Mouse (Mus musculus): ENCODE measurements at regions not wholly inside any gene's neighbourhood (a gene's known extent, or its start where the extent isn't known, plus 50 kb on each side); places are given as distances from the start of the nearest gene placed in this dataset.

DNA sequence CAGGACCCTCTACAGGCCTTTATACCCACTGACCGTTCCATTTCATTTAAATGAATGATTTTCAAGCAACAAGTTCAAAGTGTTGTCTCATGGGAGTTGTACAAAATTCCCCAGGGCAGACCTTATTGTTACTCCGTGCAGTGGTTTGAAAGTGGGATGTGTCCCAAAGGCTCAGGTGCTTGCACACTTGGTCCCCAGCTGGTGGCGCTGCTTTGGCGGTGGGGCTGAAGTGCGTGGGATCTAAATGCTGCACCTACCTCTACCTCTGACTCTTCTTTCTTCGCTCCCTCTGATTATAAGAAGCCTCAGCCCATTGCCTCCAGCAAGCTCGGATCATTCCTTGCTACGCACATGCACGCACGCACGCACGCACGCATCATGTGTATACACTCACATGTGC, 131.0 kb upstream of the Cops8 start:
- no peak for DNase-seq

GRCm38 (mm10) chr1:90475060-90475813, 127.5 kb upstream of the Cops8 start:
- DNase-seq, result no peak

DNA sequence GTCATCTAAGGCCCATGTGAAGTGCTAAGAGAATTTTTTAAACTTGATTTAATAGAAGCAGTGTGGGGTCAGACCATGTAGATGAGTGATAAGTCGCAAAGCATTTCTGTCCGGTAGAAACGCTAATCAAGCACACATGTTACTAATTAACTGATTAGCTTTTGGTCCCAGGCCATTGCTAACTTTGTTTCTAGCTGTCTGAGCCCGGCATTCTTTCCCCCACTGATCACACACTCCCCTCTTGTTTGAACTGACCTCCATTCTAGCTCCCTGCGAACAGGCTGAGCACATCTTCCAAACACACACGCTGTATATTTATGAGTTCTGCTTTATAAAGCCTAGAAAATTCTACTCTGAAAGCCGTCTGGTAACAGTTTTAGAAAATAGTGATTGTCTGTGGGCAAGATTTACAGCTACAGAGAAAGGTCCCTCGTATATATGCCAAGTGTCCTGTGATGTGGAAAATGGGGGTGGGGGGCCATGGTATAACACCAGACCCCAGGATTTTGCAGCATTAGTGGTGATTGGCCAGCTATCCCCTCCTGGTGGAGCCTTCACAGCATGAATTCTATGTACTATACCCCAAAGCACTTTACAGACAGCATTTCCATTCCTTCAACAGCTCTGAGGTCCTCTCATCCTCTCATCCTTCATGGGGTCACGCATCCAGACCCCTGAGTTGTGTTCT, 126.1 kb upstream of the Cops8 start:
- DNase-seq, result no peak

DNA sequence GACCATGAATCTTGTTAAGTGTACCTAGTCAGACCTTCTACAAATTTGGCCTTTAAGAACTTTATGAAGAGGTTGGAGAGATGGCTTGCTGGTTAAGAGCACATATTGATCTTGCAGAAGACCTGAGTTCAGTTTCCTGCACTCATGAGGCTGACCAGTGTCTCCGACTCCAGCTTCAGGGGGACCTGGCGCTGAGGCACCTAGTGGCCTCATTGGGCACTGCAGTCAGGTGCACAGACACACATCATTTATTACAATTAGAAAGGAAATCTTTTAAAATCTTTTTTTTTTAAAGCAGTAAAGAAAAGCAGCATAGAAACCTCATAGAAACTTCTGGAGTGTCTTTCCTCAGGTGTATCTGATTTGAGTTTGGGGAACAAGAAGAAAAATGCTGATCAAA, 123.9 kb upstream of the Cops8 start:
- no peak for DNase-seq

DNA sequence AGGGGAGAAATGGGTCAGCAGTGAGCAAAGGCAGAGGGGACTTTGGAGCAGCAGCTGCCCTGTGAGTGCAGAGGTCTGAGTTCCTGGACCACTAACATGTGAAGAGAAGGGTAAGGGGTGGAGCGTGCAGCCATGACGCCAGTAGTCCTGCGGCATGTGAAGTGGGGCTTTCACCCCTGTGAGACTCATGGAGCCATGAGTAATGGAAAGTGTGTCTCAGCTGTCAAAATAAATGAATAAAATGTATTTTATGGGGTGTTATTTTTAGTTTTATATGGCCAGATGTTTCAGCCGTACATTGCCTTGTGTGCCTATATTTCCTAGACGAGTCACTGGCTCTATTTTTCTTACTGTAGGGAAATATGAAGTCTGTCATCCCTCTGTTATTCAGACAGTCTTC, 121.5 kb upstream of the Cops8 start:
- no peak for DNase-seq

- DNase-seq, result no peak
These were observed 121.1 kb upstream of the Cops8 start for GRCm38 (mm10) chr1:90481708-90482107.

GRCm38 (mm10) chr1:90486349-90486839, 116.4 kb upstream of the Cops8 start:
- no peak for DNase-seq

GRCm38 (mm10) chr1:90487886-90488285, 114.9 kb upstream of the Cops8 start:
- no peak for DNase-seq

GRCm38 (mm10) chr1:90488991-90489390, 113.8 kb upstream of the Cops8 start:
- DNase-seq, result no peak

GRCm38 (mm10) chr1:90490335-90490734, 112.4 kb upstream of the Cops8 start:
- no peak for DNase-seq

DNA sequence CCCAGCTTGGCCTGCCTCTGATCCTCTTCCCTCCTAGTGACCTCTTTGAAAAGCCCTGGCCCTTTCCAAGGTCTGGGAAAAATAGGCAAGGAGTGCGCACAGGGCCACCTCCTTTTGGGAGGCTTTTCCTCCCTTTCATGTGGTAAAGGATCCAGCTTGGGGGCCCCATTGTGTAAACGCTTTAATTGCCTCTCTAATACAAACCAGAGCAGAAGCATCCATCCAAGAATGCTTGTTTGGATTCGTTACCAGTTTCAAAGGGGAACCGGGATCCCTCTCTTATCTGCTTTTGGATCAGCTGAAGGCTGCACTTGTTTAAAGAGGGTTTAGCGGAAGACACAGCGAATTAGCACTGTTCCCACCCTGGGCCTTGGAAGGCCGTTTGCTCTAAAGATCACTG, 109.3 kb upstream of the Cops8 start:
- DNase-seq, result no peak

- no peak for DNase-seq
These were observed 107.6 kb upstream of the Cops8 start for GRCm38 (mm10) chr1:90495174-90495573.

DNA sequence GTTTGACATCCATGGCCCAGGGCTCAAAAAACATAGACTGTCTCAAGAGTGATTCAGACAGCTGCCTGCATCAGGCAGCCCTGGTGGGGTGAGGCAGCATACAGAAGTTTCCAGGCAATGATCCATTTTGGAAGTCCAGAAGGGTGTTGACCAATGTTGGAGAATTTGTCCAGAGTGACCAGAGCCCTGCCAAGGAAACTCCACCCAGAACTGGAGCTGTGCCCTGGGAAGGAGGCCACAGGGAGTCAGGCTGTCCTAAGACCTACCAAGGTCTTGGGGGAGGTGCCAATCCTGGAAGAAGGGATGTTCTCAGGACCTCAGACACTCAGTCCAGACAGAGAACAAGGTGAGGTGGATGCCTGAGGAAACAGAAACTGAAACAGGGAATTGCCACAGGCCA, 105.2 kb upstream of the Cops8 start:
- no peak for DNase-seq

GRCm38 (mm10) chr1:90501373-90501772, 101.4 kb upstream of the Cops8 start:
- DNase-seq, result no peak

GRCm38 (mm10) chr1:90502371-90502770, 100.4 kb upstream of the Cops8 start:
- DNase-seq, result no peak

GRCm38 (mm10) chr1:90502771-90503540, 99.8 kb upstream of the Cops8 start:
- DNase-seq, result no peak

DNA sequence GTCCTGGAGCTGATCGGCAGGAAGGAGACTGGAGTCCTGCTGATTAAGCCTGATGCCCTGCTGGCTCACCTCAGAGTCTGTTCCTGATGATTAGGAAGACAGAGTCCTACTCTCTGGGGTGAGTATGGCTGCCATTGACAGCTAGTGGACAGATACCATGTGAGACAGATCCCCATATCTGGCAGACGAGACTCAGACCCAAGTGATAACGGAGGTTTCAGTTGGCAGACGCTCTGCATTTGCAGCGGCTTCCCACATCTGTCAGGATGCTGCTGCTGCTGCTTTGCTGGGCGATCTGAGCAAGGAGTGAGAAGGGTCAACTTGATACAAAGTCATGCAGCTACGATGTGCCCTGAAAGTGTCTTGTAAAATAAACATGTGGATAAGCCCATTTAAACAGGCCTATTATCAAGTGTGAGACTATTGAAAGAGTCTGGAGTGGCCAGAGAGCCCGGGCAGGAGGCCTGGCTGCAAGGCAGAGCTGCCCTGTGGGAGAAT, 98.1 kb upstream of the Cops8 start:
- no peak for DNase-seq

DNA sequence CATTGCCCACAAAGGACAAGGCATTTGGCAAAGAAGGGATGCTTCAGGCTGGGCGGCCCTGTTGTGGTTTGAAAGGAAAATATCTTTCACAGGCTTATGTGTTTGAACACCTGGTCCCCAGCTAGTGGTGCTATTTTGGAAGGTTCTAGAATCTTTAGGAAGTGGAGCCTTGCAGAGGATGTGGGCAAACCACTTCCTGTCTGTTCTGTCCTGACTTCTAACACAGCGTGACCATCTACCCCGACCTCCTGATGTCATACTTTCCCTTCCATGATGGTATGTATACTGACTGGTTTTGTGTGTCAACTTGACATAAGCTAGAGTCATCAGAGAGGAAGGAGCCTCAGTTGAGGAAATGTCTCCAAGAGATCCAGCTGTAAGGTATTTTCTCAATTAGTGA, 97.2 kb upstream of the Cops8 start:
- DNase-seq, result peak in 1 of 2 experiments; percentile 24

DNA sequence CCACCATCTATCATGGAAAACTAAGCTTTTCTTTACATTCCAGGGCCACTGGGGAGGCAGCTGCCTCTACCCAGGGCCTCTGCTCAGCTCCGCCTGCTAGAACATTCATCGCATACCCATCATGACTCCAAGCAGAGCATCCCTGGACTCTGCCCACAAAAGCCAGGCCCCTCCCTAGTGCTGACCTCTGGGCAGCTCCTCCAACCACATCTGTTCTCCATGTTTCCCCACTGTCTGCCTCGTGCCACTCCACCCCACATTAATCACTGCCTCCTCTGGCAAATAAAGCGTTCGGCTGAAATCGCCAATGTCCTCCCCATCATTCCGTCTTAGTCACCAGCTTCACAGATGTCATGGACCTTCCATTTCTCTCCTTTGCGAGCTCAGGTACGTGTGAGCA, 96.2 kb upstream of the Cops8 start:
- no peak for DNase-seq

DNA sequence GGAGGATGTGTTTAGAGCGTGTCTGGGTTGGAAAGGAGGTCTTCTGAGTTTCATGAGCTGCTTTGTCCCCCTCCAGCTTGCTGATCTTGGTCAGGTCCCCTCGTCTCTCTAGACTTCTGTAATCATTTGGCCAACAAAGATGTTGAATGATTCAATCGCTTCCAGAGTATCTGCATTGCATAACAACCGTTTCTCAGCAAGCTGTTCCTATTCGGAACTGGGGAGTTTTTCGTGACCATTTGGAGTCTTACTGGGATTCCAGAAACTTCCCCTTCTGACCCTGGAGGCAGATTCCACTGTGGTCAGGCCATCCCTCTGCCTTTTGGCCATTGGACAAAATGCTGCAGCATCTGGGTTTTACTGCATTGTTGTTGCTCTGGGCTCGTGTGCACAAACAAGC, 93.4 kb upstream of the Cops8 start:
- no peak for DNase-seq

GRCm38 (mm10) chr1:90513442-90514070, 89.2 kb upstream of the Cops8 start:
- no peak for DNase-seq

GRCm38 (mm10) chr1:90514176-90514575, 88.6 kb upstream of the Cops8 start:
- no peak for DNase-seq

All from B cell, adult 2 months (primary cell).